Mouse (Mus musculus) kidney, postnatal 14 days (tissue): ENCODE results near the gene Xlr4a.
"Not testable (repeated sequence)": the region's sequence is repeated elsewhere in the genome, so short reads cannot be mapped to it uniquely, and the experiment has no call there.

Source experiments
- DNase-seq: peaks from one replicate; pipeline ENCODE4 v3.0.0; 2022; ENCODE audit warnings: mixed read lengths

Gene Xlr4a

GRCm38 (mm10) chrX:73082267-73083055 is at the start of gene Xlr4a:
TSS of gene Xlr4a (minus strand) at chrX:73082478.
- not testable (repeated sequence) for DNase-seq

- not testable (repeated sequence) for DNase-seq
Observed at GRCm38 (mm10) chrX:73122859-73123829, 40.9 kb upstream of the Xlr4a start.

GRCm38 (mm10) chrX:73116747-73117146 is 34.5 kb upstream of the Xlr4a start, which contains the start of gene Gm14685:
TSS of gene Gm14685 (plus strand) at chrX:73117047.
- DNase-seq: not testable (repeated sequence)

- peak; percentile 5 for DNase-seq
Observed at GRCm38 (mm10) chrX:73096941-73097508, 14.7 kb upstream of the Xlr4a start, which contains the start of gene Xlr3a. TSS of gene Xlr3a (minus strand) at chrX:73097095.

- DNase-seq: not testable (repeated sequence)
Observed at GRCm38 (mm10) chrX:73066765-73067312, 15.4 kb downstream of the Xlr4a start.

- no peak for DNase-seq
Observed at GRCm38 (mm10) chrX:73064415-73064793, 17.9 kb downstream of the Xlr4a start, which contains the start of gene Pnma3. TSS of gene Pnma3 (plus strand) at chrX:73064787.

- no peak for DNase-seq
Observed at GRCm38 (mm10) chrX:73063512-73064414, 18.5 kb downstream of the Xlr4a start.

- no peak for DNase-seq
Observed at GRCm38 (mm10) chrX:73062323-73062722, 20.0 kb downstream of the Xlr4a start.

GRCm38 (mm10) chrX:73061528-73061927 is 20.8 kb downstream of the Xlr4a start:
- no peak for DNase-seq

GRCm38 (mm10) chrX:73053860-73054563 is 28.3 kb downstream of the Xlr4a start:
- DNase-seq: peak; percentile 93

GRCm38 (mm10) chrX:73039666-73040065 is 42.6 kb downstream of the Xlr4a start:
- DNase-seq: no peak

GRCm38 (mm10) chrX:73038831-73039230 is 43.4 kb downstream of the Xlr4a start:
- no peak for DNase-seq

- DNase-seq: no peak
Observed at GRCm38 (mm10) chrX:73037003-73037402, 45.3 kb downstream of the Xlr4a start, which contains the start of gene Pnma5. TSS of gene Pnma5 (minus strand) at chrX:73037103.
